Mouse (Mus musculus): ENCODE data around the gene Rel.

The Rel gene

GRCm38 (mm10) chr11:23746102-23746501 is 24.7 kb downstream of the Rel start:
- DNase-seq (ENCODE audit: low spot score in 2 of 2), result no peak

GRCm38 (mm10) chr11:23744352-23744751 is 26.4 kb downstream of the Rel start:
- DNase-seq (ENCODE audit: low spot score in 2 of 2), result no peak

- DNase-seq (ENCODE audit: low spot score in 2 of 2), result no peak
Observed at GRCm38 (mm10) chr11:23741386-23741785, 29.4 kb downstream of the Rel start.

- no peak for DNase-seq (ENCODE audit: low spot score in 2 of 2)
Observed at GRCm38 (mm10) chr11:23740895-23741294, 29.9 kb downstream of the Rel start.

- peak; percentile 28 to 48 for DNase-seq (ENCODE audit: low spot score in 2 of 2)
Observed at GRCm38 (mm10) chr11:23735820-23736470, 34.8 kb downstream of the Rel start.

GRCm38 (mm10) chr11:23734749-23735286 is 36.0 kb downstream of the Rel start:
- DNase-seq (ENCODE audit: low spot score in 2 of 2), result no peak

- DNase-seq (ENCODE audit: low spot score in 2 of 2), result no peak
Observed at GRCm38 (mm10) chr11:23732840-23733239, 37.9 kb downstream of the Rel start.

GRCm38 (mm10) chr11:23730120-23730519 is 40.6 kb downstream of the Rel start:
- DNase-seq (ENCODE audit: low spot score in 2 of 2), result no peak

- DNase-seq (ENCODE audit: low spot score in 2 of 2), result no peak
Observed at GRCm38 (mm10) chr11:23728186-23728585, 42.6 kb downstream of the Rel start.

GRCm38 (mm10) chr11:23726441-23726840 is 44.3 kb downstream of the Rel start:
- no peak for DNase-seq (ENCODE audit: low spot score in 2 of 2)

GRCm38 (mm10) chr11:23725850-23726249 is 44.9 kb downstream of the Rel start:
- DNase-seq (ENCODE audit: low spot score in 2 of 2), result no peak

- no peak for DNase-seq (ENCODE audit: low spot score in 2 of 2)
Observed at GRCm38 (mm10) chr11:23722326-23722725, 48.4 kb downstream of the Rel start.

- DNase-seq (ENCODE audit: low spot score in 2 of 2), result no peak
Observed at GRCm38 (mm10) chr11:23719825-23720224, 50.9 kb downstream of the Rel start.

GRCm38 (mm10) chr11:23718856-23719255 is 51.9 kb downstream of the Rel start:
- no peak for DNase-seq (ENCODE audit: low spot score in 2 of 2)

GRCm38 (mm10) chr11:23712299-23712698 is 58.5 kb downstream of the Rel start:
- DNase-seq (ENCODE audit: low spot score in 2 of 2), result no peak

- no peak for DNase-seq (ENCODE audit: low spot score in 2 of 2)
Observed at GRCm38 (mm10) chr11:23704604-23705294, 66.0 kb downstream of the Rel start.

GRCm38 (mm10) chr11:23701831-23702230 is 68.9 kb downstream of the Rel start:
- no peak for DNase-seq (ENCODE audit: low spot score in 2 of 2)

- DNase-seq (ENCODE audit: low spot score in 2 of 2), result no peak
Observed at GRCm38 (mm10) chr11:23699414-23700095, 71.2 kb downstream of the Rel start.

- no peak for DNase-seq (ENCODE audit: low spot score in 2 of 2)
Observed at GRCm38 (mm10) chr11:23698526-23698925, 72.2 kb downstream of the Rel start.

- DNase-seq (ENCODE audit: low spot score in 2 of 2), result no peak
Observed at GRCm38 (mm10) chr11:23695847-23696246, 74.9 kb downstream of the Rel start.

GRCm38 (mm10) chr11:23693286-23693685 is 77.5 kb downstream of the Rel start:
- DNase-seq (ENCODE audit: low spot score in 2 of 2), result no peak

- no peak for DNase-seq (ENCODE audit: low spot score in 2 of 2)
Observed at GRCm38 (mm10) chr11:23688060-23688459, 82.7 kb downstream of the Rel start.

Measured in right cerebral cortex, postnatal 10 days (tissue).